Mouse (Mus musculus) heart, postnatal 10 days (tissue): ENCODE data around the gene Pfn1. TPM values are rescaled to one million over a fixed set of nuclear protein-coding genes. Genes with fewer than 3 reads are reported as not detected.

Experiments
- DNase-seq, 2 experiments: peaks; one replicate each; pipeline ENCODE4 v3.0.0; 2021
- intact Hi-C: fragments of 180-260 bp; cut with DNase I; formaldehyde crosslinking; loops from one replicate; pipeline ENCODE4 v1.15.1; 2025
- total RNA-seq, 2 experiments: library from RNA; stranded (reverse); gene quantifications; 2 replicates each; pipeline ENCODE4 v1.2.3; 2021

The Pfn1 gene
- total RNA-seq, 2 experiments from 2014 or later: 456 to 499 TPM

GRCm38 (mm10) chr11:70607611-70608010 is 46.8 kb downstream of the Pfn1 start:
- intact Hi-C loops: loop anchor here (5.0 kb wide), 1 partner anchor 175 kb away; the partner anchor contains the start of gene Arrb2
- no peak for DNase-seq

- intact Hi-C loops: loop anchor here (5.0 kb wide), 1 partner anchor 174 kb away; the partner anchor contains the start of gene Arrb2
Measured at GRCm38 (mm10) chr11:70606717-70607116, 47.7 kb downstream of the Pfn1 start.

GRCm38 (mm10) chr11:70605024-70605566 is 49.3 kb downstream of the Pfn1 start:
- intact Hi-C loops: loop anchor here (1.0 to 5.0 kb wide), 4 partner anchors 42 to 173 kb away; partner anchors contain the start of genes Arrb2 and Mink1
- DNase-seq: peak; percentile 81 to 86

More at GRCm38 (mm10) chr11:70606717-70607116, 47.7 kb downstream of the Pfn1 start:
- no peak for DNase-seq

Other genes starting within 250 kb of the Pfn1 start
- gene Pelp1, start 244.6 kb downstream of the Pfn1 start, total RNA-seq: 10 to 100 TPM; 22.3 to 26.1 TPM
- gene Arrb2, start 222.0 kb downstream of the Pfn1 start, total RNA-seq: 10 to 100 TPM; 13.0 to 15.1 TPM
- gene Med11, start 202.7 kb downstream of the Pfn1 start, total RNA-seq: 10 to 100 TPM in 1 of 2 experiments, 1 to 10 TPM in 1; 8.2 to 13.4 TPM
- gene Zmynd15, start 195.2 kb downstream of the Pfn1 start, total RNA-seq: 1 to 10 TPM; 1.4 to 2.1 TPM
- 1 to 10 TPM; 7.2 to 7.7 TPM for gene Cxcl16, start 194.7 kb downstream of the Pfn1 start, total RNA-seq
- 1 to 10 TPM in 1 of 2 experiments, under 1 TPM in 1; 0.89 to 1.4 TPM for gene Tm4sf5, start 149.4 kb downstream of the Pfn1 start, total RNA-seq
- not detected for gene Vmo1, start 140.0 kb downstream of the Pfn1 start, total RNA-seq
- gene Gltpd2, start 135.4 kb downstream of the Pfn1 start, total RNA-seq: not detected
- gene Psmb6, start 129.3 kb downstream of the Pfn1 start, total RNA-seq: 100 to 1,000 TPM; 264 to 266 TPM
- not detected for gene Gm40193, start 121.7 kb downstream of the Pfn1 start, total RNA-seq
- 10 to 100 TPM in 1 of 2 experiments, 1 to 10 TPM in 1; 8.9 to 10.8 TPM for gene Pld2, start 114.6 kb downstream of the Pfn1 start, total RNA-seq
- 10 to 100 TPM; 40.4 to 43.3 TPM for gene Mink1, start 91.8 kb downstream of the Pfn1 start, total RNA-seq
- gene 4930544D05Rik, start 38.8 kb downstream of the Pfn1 start, total RNA-seq: not detected
- gene Chrne, start 35.4 kb downstream of the Pfn1 start, total RNA-seq: not detected
- gene Gp1ba, start 15.5 kb downstream of the Pfn1 start, total RNA-seq: under 1 TPM; 0.17 to 0.43 TPM
- gene Rnf167, start 7.4 kb downstream of the Pfn1 start, total RNA-seq: 10 to 100 TPM; 50.2 to 50.4 TPM
- 100 to 1,000 TPM; 378 to 381 TPM for gene Slc25a11, start 7.2 kb downstream of the Pfn1 start, total RNA-seq
- 1,000 to 10,000 TPM; 1,599 to 1,711 TPM for gene Eno3, start 2.6 kb upstream of the Pfn1 start, total RNA-seq
- gene Spag7, start 14.8 kb upstream of the Pfn1 start, total RNA-seq: 10 to 100 TPM; 86.0 to 88.2 TPM
- 10 to 100 TPM; 31.2 to 32.8 TPM for gene Camta2, start 33.5 kb upstream of the Pfn1 start, total RNA-seq
- gene Inca1, start 45.5 kb upstream of the Pfn1 start, total RNA-seq: 1 to 10 TPM; 2.6 to 3.0 TPM
- 100 to 1,000 TPM; 279 to 286 TPM for gene Kif1c, start 45.9 kb upstream of the Pfn1 start, total RNA-seq
- 10 to 100 TPM; 10.6 to 11.2 TPM for gene Zfp3, start 109.6 kb upstream of the Pfn1 start, total RNA-seq
- gene Scimp, start 157.9 kb upstream of the Pfn1 start, total RNA-seq: not detected
- 10 to 100 TPM; 32.3 to 38.4 TPM for gene Rabep1, start 190.1 kb upstream of the Pfn1 start, total RNA-seq